Mouse (Mus musculus): ENCODE data around the gene Cdc16. TPM values are rescaled to one million over a fixed set of nuclear protein-coding genes. Genes with fewer than 3 reads are reported as not detected.

The Cdc16 gene
- total and polyA plus RNA-seq, 2 experiments from 2014 or later, result 108 to 136 TPM

- Histone ChIP-seq H3K9me3 (ENCODE audit: low read length) (no peaks in the 10 kb centered on the region), H3K4me2 (ENCODE audit: low read depth) (no peak overlapping the region), H3K4me1 (ENCODE audit: insufficient read depth) (no peaks in the 10 kb centered on the region), H3K27me3 (ENCODE audit: insufficient read depth, low read length) (no peaks in the 10 kb centered on the region), H3K36me3 (ENCODE audit: insufficient read depth) (peaks cover 56% of the 10 kb centered on the region), H3K27ac (ENCODE audit: low read depth, low read length) (no peak overlapping the region), H3K4me3 (ENCODE audit: low read depth, low read length) (no peak overlapping the region), H3K9ac (no peak overlapping the region)
- 94% methylated on average over 5 of the region's 5 CpGs for WGBS
- no peak for TF ChIP-seq CTCF (IDR thresholded peaks at IDR 0.05; ENCODE audit: low read depth)
- no peak for ATAC-seq
- DNase-seq, result no peak
These were observed 40.2 kb downstream of the Cdc16 start for GRCm38 (mm10) chr8:13797676-13798075.

- peaks cover 40% of the 10 kb centered on the region for H3K36me3 ChIP-seq (ENCODE audit: insufficient read depth)
- H3K4me1 ChIP-seq (ENCODE audit: insufficient read depth), result no peaks in the 10 kb centered on the region
- 94% methylated on average over 5 of the region's 5 CpGs for WGBS
- H3K27me3 ChIP-seq (ENCODE audit: insufficient read depth, low read length), result no peaks in the 10 kb centered on the region
- TF ChIP-seq CTCF (IDR thresholded peaks at IDR 0.05; ENCODE audit: low read depth), result no peak
- no peak overlapping the region for H3K27ac ChIP-seq (ENCODE audit: low read depth, low read length)
- no peak overlapping the region for H3K4me2 ChIP-seq (ENCODE audit: low read depth)
- H3K9me3 ChIP-seq (ENCODE audit: low read length), result no peaks in the 10 kb centered on the region
- H3K4me3 ChIP-seq (ENCODE audit: low read depth, low read length), result no peak overlapping the region
- no peak overlapping the region for H3K9ac ChIP-seq
- DNase-seq (no peak), ATAC-seq (no peak)
These were observed 42.1 kb downstream of the Cdc16 start for GRCm38 (mm10) chr8:13799566-13799965.

GRCm38 (mm10) chr8:13828598-13829172 is 71.2 kb downstream of the Cdc16 start:
- no peak for TF ChIP-seq CTCF (IDR thresholded peaks at IDR 0.05; ENCODE audit: low read depth)
- no peak overlapping the region for H3K9ac ChIP-seq
- no peak overlapping the region for H3K27ac ChIP-seq (ENCODE audit: low read depth, low read length)
- WGBS, result 76% methylated on average over 7 of the region's 7 CpGs
- no peaks in the 10 kb centered on the region for H3K36me3 ChIP-seq (ENCODE audit: insufficient read depth)
- no peaks in the 10 kb centered on the region for H3K9me3 ChIP-seq (ENCODE audit: low read length)
- H3K4me3 ChIP-seq (ENCODE audit: low read depth, low read length), result no peak overlapping the region
- H3K4me2 ChIP-seq (ENCODE audit: low read depth), result no peak overlapping the region
- H3K4me1 ChIP-seq (ENCODE audit: insufficient read depth), result no peaks in the 10 kb centered on the region
- no peak for ATAC-seq
- H3K27me3 ChIP-seq (ENCODE audit: insufficient read depth, low read length), result no peaks in the 10 kb centered on the region
- no peak for DNase-seq

Other genes starting within 250 kb of the Cdc16 start
- 0.14 and 0.31 TPM in 2 replicates for gene 1700029H14Rik, start 195.2 kb upstream of the Cdc16 start, total RNA-seq (2014; rRNA removed)
- gene 1700029H14Rik, start 195.2 kb upstream of the Cdc16 start, polyA plus RNA-seq (2015; fragmentation: Nextera tagmentation; extraction: Ambion mirVana), result not detected in 2 replicates
- 49.7 and 51.3 TPM in 2 replicates for gene Rasa3, start 80.1 kb upstream of the Cdc16 start, total RNA-seq (2014; rRNA removed)
- 16.6 and 24.3 TPM in 2 replicates for gene Rasa3, start 80.1 kb upstream of the Cdc16 start, polyA plus RNA-seq (2015; fragmentation: Nextera tagmentation; extraction: Ambion mirVana)
- gene Cfap97d2, start 51.8 kb upstream of the Cdc16 start, total RNA-seq (2014; rRNA removed), result 0.77 and 1.6 TPM in 2 replicates
- 0.73 and 1.7 TPM in 2 replicates for gene Cfap97d2, start 51.8 kb upstream of the Cdc16 start, polyA plus RNA-seq (2015; fragmentation: Nextera tagmentation; extraction: Ambion mirVana)
- gene Upf3a, start 27.9 kb downstream of the Cdc16 start, total RNA-seq (2014; rRNA removed), result 21.2 and 25.2 TPM in 2 replicates
- gene Upf3a, start 27.9 kb downstream of the Cdc16 start, polyA plus RNA-seq (2015; fragmentation: Nextera tagmentation; extraction: Ambion mirVana), result 38.2 and 44.3 TPM in 2 replicates
- gene AF366264, start 80.7 kb downstream of the Cdc16 start, total RNA-seq (2014; rRNA removed), result not detected in 2 replicates
- gene AF366264, start 80.7 kb downstream of the Cdc16 start, polyA plus RNA-seq (2015; fragmentation: Nextera tagmentation; extraction: Ambion mirVana), result not detected in 2 replicates
- gene Champ1, start 112.0 kb downstream of the Cdc16 start, total RNA-seq (2014; rRNA removed), result 36.5 and 47.6 TPM in 2 replicates
- gene Champ1, start 112.0 kb downstream of the Cdc16 start, polyA plus RNA-seq (2015; fragmentation: Nextera tagmentation; extraction: Ambion mirVana), result 38.3 and 42.5 TPM in 2 replicates
- 53.3 and 66.5 TPM in 2 replicates for gene Coprs, start 132.6 kb downstream of the Cdc16 start, total RNA-seq (2014; rRNA removed)
- 107 and 117 TPM in 2 replicates for gene Coprs, start 132.6 kb downstream of the Cdc16 start, polyA plus RNA-seq (2015; fragmentation: Nextera tagmentation; extraction: Ambion mirVana)

Measured in forebrain, postnatal 0 days (tissue).